Mouse (Mus musculus): ENCODE measurements around the gene Mto1.

DNA sequence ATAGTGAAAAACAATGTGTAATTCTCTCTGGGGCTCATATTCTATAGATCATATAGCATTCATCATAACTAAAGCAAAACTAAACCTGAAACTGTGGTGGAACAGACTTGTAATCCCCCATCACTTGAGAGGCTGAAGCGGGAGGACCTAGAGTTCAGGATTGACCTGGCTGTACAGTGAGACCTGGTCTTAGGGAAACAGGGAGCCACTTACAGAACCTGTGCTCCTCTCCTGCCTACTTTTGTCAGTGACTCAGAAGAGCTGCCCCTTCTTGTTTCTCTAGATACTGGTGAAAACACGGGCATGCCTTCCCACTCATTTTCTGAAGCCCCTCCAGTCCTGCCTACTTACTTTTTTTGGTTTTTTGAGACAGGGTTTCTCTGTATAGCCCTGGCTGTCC is 26.3 kb downstream of the Mto1 start:
- no peak for TF ChIP-seq EP300 (IDR thresholded peaks at IDR 0.05; ENCODE audit: low read depth)
- no peak for TF ChIP-seq CTCF (IDR thresholded peaks at IDR 0.05; ENCODE audit: low read depth)

Data from heart, postnatal 0 days (tissue).